Mouse (Mus musculus): ENCODE results near the gene Wwox. TPM values are rescaled to one million over a fixed set of nuclear protein-coding genes. Genes with fewer than 3 reads are reported as not detected.

Gene Wwox
- polyA plus RNA-seq, 1 experiment from 2014 or later = 11.3 TPM

DNA sequence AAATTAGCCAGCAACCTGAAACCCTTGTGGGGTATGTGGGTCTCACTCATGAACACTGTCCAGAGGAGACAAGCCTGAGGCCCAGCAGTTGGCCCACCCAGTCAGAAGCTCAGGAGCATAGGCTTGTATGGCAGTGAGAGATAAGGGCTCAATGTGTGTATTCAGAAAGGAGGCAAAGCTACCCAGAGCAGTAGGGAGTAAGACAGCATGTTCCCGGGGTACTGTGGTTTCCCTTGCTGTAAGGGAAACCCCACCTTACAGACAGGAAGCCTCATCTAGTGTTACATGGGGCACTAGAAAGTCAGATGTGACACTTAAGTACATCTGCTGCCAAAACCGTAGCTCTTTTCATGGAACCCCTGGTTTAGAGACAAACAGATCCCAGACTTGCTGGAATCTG lies 440.2 kb downstream of the Wwox start:
- ATAC-seq (ENCODE audit: insufficient number of reproducible peaks, insufficient read depth, low FRiP score, low read depth) = no peak
- Histone ChIP-seq H3K36me3 (ENCODE audit: control insufficient read depth, insufficient read depth, low read length) (no peaks in the 10 kb centered on the region), H3K4me2 (ENCODE audit: low read length) (no peak overlapping the region), H3K27me3 (ENCODE audit: control insufficient read depth, insufficient read depth, low read length) (no peaks in the 10 kb centered on the region), H3K9ac (ENCODE audit: low read length) (no peak overlapping the region), H3K27ac (replicated peaks in 1 of 2; ENCODE audit: control insufficient read depth in 1 of 2, insufficient read depth in 1 of 2, low read depth in 2 of 2, low read length in 2 of 2) (no peak overlapping the region), H3K4me3 (ENCODE audit: control insufficient read depth in 1 of 2, insufficient read depth in 1 of 2, low read depth in 1 of 2, low read length in 2 of 2) (no peak overlapping the region), H3K4me1 (ENCODE audit: control insufficient read depth in 2 of 2, insufficient read depth in 2 of 2, low read length in 2 of 2) (peaks cover 37 to 43% of the 10 kb centered on the region in 2 experiments), H3K9me3 (ENCODE audit: control insufficient read depth, low read length) (no peaks in the 10 kb centered on the region)
- WGBS = 37% methylated on average over 2 of the region's 2 CpGs

DNA sequence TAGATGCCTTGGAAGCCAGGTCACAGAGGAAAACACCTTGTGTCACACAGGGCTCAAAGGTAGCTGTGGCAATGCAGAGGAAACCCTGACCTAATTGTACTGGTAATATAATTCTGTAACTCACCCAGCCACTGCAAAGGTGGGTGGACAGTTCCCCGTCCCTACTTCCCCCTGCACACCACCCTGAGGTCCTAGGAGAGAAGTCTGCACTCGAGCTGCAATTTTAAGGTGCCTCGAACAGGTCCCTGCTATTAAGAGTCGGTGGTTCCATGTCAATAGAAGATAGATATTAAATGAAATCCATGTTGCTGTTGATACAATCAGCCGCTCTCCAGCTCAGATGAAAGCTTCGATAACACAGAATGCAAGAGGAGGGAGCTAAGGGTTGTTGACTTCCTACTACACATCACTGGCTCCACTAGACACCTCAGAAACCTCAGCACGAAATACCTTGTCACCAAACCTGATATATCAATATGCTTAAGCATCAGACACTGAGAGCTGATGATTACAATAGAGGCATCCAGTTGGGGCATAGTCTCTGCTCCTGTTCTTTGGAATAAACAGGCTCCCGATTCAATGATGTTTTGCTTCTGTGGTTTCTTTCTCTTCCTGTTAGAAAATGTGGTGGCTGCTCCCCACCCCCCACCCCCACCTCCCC lies 441.1 kb downstream of the Wwox start:
- no peak overlapping the region for H3K4me3 ChIP-seq (ENCODE audit: control insufficient read depth in 1 of 2, insufficient read depth in 1 of 2, low read depth in 1 of 2, low read length in 2 of 2)
- no peak overlapping the region for H3K4me2 ChIP-seq (ENCODE audit: low read length)
- H3K9me3 ChIP-seq (ENCODE audit: control insufficient read depth, low read length) = no peaks in the 10 kb centered on the region
- no peak overlapping the region for H3K27ac ChIP-seq (replicated peaks in 1 of 2; ENCODE audit: control insufficient read depth in 1 of 2, insufficient read depth in 1 of 2, low read depth in 2 of 2, low read length in 2 of 2)
- peaks cover 37 to 47% of the 10 kb centered on the region in 2 experiments for H3K4me1 ChIP-seq (ENCODE audit: control insufficient read depth in 2 of 2, insufficient read depth in 2 of 2, low read length in 2 of 2)
- 84% methylated on average over 8 of the region's 8 CpGs for WGBS
- H3K27me3 ChIP-seq (ENCODE audit: control insufficient read depth, insufficient read depth, low read length) = no peaks in the 10 kb centered on the region
- no peak overlapping the region for H3K9ac ChIP-seq (ENCODE audit: low read length)
- H3K36me3 ChIP-seq (ENCODE audit: control insufficient read depth, insufficient read depth, low read length) = no peaks in the 10 kb centered on the region
- no peak for ATAC-seq (ENCODE audit: insufficient number of reproducible peaks, insufficient read depth, low FRiP score, low read depth)

DNA sequence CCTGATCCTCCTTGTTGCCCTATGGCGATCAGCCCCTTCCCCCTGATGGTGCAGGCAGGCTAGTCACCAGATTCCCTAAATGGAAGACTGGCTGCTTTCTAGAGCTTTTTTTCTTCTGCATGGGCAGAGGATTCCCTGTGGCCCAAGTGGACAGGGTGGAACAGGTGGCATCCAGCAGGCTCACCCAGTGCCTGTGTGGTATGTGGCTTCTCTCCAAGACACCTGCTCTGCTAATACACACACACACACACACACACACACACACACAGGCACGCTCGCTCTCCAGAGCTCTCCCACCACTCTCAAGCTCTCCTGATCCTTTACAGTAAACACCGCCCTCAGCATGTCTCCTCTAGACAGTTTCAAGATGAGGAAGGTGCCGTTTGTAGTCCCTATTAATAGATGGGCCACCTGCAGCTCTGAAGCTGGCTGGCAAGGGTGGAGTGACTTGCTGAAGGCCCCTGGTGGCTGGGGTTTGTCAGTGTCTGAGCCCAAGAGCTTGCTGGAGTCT lies 442.5 kb downstream of the Wwox start:
- Histone ChIP-seq H3K9me3 (ENCODE audit: control insufficient read depth, low read length) (no peaks in the 10 kb centered on the region), H3K4me1 (ENCODE audit: control insufficient read depth in 2 of 2, insufficient read depth in 2 of 2, low read length in 2 of 2) (peaks cover 32 to 40% of the 10 kb centered on the region in 2 experiments), H3K36me3 (ENCODE audit: control insufficient read depth, insufficient read depth, low read length) (no peaks in the 10 kb centered on the region), H3K27me3 (ENCODE audit: control insufficient read depth, insufficient read depth, low read length) (no peaks in the 10 kb centered on the region), H3K9ac (ENCODE audit: low read length) (no peak overlapping the region), H3K27ac (replicated peaks in 1 of 2; ENCODE audit: control insufficient read depth in 1 of 2, insufficient read depth in 1 of 2, low read depth in 2 of 2, low read length in 2 of 2) (0 out of 4 replicates have a peak overlapping the region, but pooled peaks of 1 of the 2 experiments have one; percentile 20), H3K4me2 (ENCODE audit: low read length) (peak overlapping the region; percentile 2; the same call in 1 of the 2 replicates), H3K4me3 (ENCODE audit: control insufficient read depth in 1 of 2, insufficient read depth in 1 of 2, low read depth in 1 of 2, low read length in 2 of 2) (no peak overlapping the region)
- ATAC-seq (ENCODE audit: insufficient number of reproducible peaks, insufficient read depth, low FRiP score, low read depth) = peak; percentile 58
- 39% methylated on average over 5 of the region's 5 CpGs for WGBS

DNA sequence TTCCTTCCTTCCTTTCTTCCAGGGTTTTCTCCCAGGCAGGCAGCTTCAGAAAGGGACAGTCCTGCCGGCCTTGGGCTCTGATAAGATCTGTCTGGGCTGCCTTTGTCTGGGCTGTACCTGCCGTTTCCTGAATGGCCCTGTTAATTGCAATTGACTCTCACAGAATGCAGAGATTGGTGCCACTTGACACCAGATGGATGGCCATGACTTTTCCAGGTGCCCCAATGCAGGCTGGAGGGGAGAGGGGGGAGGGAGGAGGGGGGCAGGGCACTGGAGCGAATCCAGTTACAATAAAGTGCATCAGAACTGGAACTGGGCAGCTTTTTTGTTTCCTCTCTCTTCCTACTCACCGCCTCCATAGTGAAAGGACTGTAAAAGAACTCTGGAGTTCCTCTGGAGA lies 443.0 kb downstream of the Wwox start:
- Histone ChIP-seq H3K4me3 (ENCODE audit: control insufficient read depth in 1 of 2, insufficient read depth in 1 of 2, low read depth in 1 of 2, low read length in 2 of 2) (no peak overlapping the region), H3K9me3 (ENCODE audit: control insufficient read depth, low read length) (no peaks in the 10 kb centered on the region), H3K27me3 (ENCODE audit: control insufficient read depth, insufficient read depth, low read length) (no peaks in the 10 kb centered on the region), H3K4me2 (ENCODE audit: low read length) (peak overlapping the region; percentile 2; the same call in 1 of the 2 replicates), H3K27ac (replicated peaks in 1 of 2; ENCODE audit: control insufficient read depth in 1 of 2, insufficient read depth in 1 of 2, low read depth in 2 of 2, low read length in 2 of 2) (0 out of 4 replicates have a peak overlapping the region, but pooled peaks of 1 of the 2 experiments have one; percentile 20), H3K4me1 (ENCODE audit: control insufficient read depth in 2 of 2, insufficient read depth in 2 of 2, low read length in 2 of 2) (peaks cover 28 to 34% of the 10 kb centered on the region in 2 experiments), H3K9ac (ENCODE audit: low read length) (no peak overlapping the region), H3K36me3 (ENCODE audit: control insufficient read depth, insufficient read depth, low read length) (no peaks in the 10 kb centered on the region)
- WGBS = 30% methylated on average over 4 of the region's 4 CpGs
- no peak for ATAC-seq (ENCODE audit: insufficient number of reproducible peaks, insufficient read depth, low FRiP score, low read depth)

DNA sequence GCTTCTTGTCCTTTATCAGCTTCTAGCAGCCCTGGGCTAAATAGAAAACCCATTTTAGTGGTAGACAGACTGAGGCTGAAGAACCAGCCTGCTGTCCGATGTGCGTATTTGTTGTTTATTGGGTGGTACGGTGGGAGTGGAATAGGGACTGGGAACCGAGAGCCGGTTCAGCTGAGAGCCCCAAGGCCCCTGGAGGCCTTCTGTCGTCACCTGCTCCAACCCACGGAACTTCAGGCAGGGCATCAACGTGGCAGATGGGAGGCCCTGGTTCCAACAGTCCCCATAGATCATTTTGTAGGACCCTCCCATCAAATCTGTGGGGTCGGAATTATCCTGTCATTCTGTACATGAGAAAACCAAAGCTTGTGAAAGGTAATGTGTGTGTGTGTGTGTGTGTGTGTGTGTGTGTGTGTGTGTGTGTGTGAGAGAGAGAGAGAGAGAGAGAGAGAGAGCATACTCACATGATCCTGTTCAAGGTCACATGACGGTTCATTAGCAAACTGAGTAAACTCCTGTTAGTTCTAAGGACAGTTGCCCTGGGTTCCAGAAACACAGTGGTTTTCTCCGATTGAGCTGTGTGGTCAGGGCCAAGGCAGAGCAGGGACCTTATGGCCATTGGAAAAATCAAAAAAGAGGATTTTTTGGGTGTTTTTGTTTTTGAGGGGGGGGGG lies 443.6 kb downstream of the Wwox start:
- no peaks in the 10 kb centered on the region for H3K27me3 ChIP-seq (ENCODE audit: control insufficient read depth, insufficient read depth, low read length)
- ATAC-seq (ENCODE audit: insufficient number of reproducible peaks, insufficient read depth, low FRiP score, low read depth) = no peak
- WGBS = 72% methylated on average over 11 of the region's 11 CpGs
- H3K9ac ChIP-seq (ENCODE audit: low read length) = no peak overlapping the region
- no peak overlapping the region for H3K27ac ChIP-seq (replicated peaks in 1 of 2; ENCODE audit: control insufficient read depth in 1 of 2, insufficient read depth in 1 of 2, low read depth in 2 of 2, low read length in 2 of 2)
- no peak overlapping the region for H3K4me3 ChIP-seq (ENCODE audit: control insufficient read depth in 1 of 2, insufficient read depth in 1 of 2, low read depth in 1 of 2, low read length in 2 of 2)
- no peaks in the 10 kb centered on the region for H3K9me3 ChIP-seq (ENCODE audit: control insufficient read depth, low read length)
- H3K36me3 ChIP-seq (ENCODE audit: control insufficient read depth, insufficient read depth, low read length) = no peaks in the 10 kb centered on the region
- peaks cover 26 to 33% of the 10 kb centered on the region in 2 experiments for H3K4me1 ChIP-seq (ENCODE audit: control insufficient read depth in 2 of 2, insufficient read depth in 2 of 2, low read length in 2 of 2)
- no peak overlapping the region for H3K4me2 ChIP-seq (ENCODE audit: low read length)

DNA sequence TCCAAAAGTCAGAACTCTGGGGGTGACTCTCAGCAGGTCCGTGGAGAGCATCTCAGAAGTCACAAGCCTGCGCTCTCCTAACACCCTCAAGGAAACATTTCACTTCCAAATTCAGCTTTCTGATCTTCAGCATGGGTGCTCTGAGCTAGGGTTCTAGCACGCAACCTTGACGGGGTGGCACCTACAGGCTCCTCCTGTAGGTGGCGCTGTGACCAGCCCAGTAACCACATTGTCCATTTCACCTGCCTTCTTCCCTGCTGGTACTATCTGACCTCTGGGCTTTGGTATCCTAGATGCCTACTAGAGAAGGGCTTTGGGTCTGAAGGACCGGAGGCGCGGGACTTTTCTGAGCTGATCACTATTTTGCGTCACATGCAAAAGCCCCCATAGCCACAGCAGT lies 444.5 kb downstream of the Wwox start:
- no peak for ATAC-seq (ENCODE audit: insufficient number of reproducible peaks, insufficient read depth, low FRiP score, low read depth)
- Histone ChIP-seq H3K4me3 (ENCODE audit: control insufficient read depth in 1 of 2, insufficient read depth in 1 of 2, low read depth in 1 of 2, low read length in 2 of 2) (no peak overlapping the region), H3K4me1 (ENCODE audit: control insufficient read depth in 2 of 2, insufficient read depth in 2 of 2, low read length in 2 of 2) (peaks cover 21 to 32% of the 10 kb centered on the region in 2 experiments), H3K27me3 (ENCODE audit: control insufficient read depth, insufficient read depth, low read length) (no peaks in the 10 kb centered on the region), H3K4me2 (ENCODE audit: low read length) (no peak overlapping the region), H3K9me3 (ENCODE audit: control insufficient read depth, low read length) (no peaks in the 10 kb centered on the region), H3K9ac (ENCODE audit: low read length) (no peak overlapping the region), H3K36me3 (ENCODE audit: control insufficient read depth, insufficient read depth, low read length) (no peaks in the 10 kb centered on the region), H3K27ac (replicated peaks in 1 of 2; ENCODE audit: control insufficient read depth in 1 of 2, insufficient read depth in 1 of 2, low read depth in 2 of 2, low read length in 2 of 2) (no peak overlapping the region)
- WGBS = 74% methylated on average over 9 of the region's 9 CpGs

DNA sequence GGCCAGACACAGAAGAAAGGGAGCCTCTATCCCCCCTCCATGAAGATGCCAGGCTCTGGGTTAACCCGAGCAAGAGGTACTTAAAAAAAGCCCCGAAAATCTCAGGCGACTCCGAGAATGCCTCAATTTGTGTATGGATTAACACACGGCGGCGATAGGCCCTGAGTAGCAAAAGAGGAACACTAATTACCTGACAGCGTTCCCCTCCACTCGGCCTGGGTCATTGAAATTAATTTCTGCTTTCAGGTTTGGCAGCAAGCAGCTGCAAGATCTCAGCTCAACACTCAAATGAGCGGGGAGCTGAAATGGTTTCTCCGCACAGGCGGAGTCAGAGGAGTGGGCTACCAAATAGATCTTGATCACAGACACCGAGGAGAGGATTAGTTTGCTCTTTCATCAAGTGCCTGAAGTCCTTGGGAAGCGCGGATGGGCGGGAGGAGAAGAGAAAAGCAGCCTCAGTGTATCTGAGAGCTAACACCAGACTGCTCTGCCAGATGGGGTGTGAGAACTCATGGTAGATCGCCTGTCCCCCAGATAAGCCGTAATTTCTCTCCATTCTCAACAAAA lies 445.7 kb downstream of the Wwox start:
- Histone ChIP-seq H3K4me1 (ENCODE audit: control insufficient read depth in 2 of 2, insufficient read depth in 2 of 2, low read length in 2 of 2) (peaks cover 18 to 21% of the 10 kb centered on the region in 2 experiments), H3K9me3 (ENCODE audit: control insufficient read depth, low read length) (no peaks in the 10 kb centered on the region), H3K9ac (ENCODE audit: low read length) (no peak overlapping the region), H3K27me3 (ENCODE audit: control insufficient read depth, insufficient read depth, low read length) (no peaks in the 10 kb centered on the region), H3K36me3 (ENCODE audit: control insufficient read depth, insufficient read depth, low read length) (no peaks in the 10 kb centered on the region), H3K4me3 (ENCODE audit: control insufficient read depth in 1 of 2, insufficient read depth in 1 of 2, low read depth in 1 of 2, low read length in 2 of 2) (no peak overlapping the region), H3K4me2 (ENCODE audit: low read length) (peak overlapping the region; percentile 14; the same call in 1 of the 2 replicates), H3K27ac (replicated peaks in 1 of 2; ENCODE audit: control insufficient read depth in 1 of 2, insufficient read depth in 1 of 2, low read depth in 2 of 2, low read length in 2 of 2) (no peak overlapping the region)
- ATAC-seq (ENCODE audit: insufficient number of reproducible peaks, insufficient read depth, low FRiP score, low read depth) = no peak
- WGBS = 41% methylated on average over 18 of the region's 18 CpGs
